Mouse (Mus musculus) duodenum, adult 2 months (tissue): ENCODE results near the gene Abcd1. TPM values are rescaled to one million over a fixed set of nuclear protein-coding genes. Genes with fewer than 3 reads are reported as not detected.

Experiments
- polyA plus RNA-seq: library from polyadenylated mRNA; depleted of rRNA; stranded (reverse); fragments of >200 nt; gene quantifications from 2 replicates; pipeline ENCODE4 v1.2.3, GENCODE M21; 2012; ENCODE audit warnings: low replicate concordance; rRNA removed

The Abcd1 gene
- polyA plus RNA-seq, result 59.1 and 133 TPM in 2 replicates

DNA sequence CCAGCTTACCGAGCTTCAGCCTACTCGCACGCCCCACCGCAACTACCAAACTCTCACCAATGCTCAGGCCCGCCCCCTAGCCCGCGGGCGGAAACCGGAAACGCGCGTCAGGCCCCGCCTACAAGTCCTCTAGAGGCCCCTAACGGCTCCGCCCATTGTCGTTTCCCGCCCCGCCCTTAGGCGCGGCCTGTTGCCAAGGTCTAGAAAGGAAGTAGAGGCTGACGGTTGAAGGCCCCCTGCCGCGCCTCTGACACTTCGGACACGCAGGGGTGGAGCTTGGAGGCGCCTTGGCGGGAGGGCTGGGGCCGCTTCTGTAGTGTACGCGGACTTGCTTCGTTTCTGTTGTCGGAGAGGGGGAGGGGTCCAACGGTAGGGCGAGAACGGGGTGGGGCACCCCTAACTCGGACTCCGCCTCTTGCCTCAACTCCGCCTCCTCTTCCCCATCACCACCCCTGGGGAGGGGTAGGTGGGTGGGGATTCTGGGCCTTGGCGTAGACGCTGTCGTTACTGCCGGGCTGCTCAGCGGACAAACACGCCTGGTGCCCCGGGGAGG lies at the start of gene Abcd1, which contains the start of gene Bcap31:
TSS of gene Abcd1 (plus strand) at position 489 of the 553 bp plus-strand sequence.
TSS of gene Bcap31 (minus strand) at position 67 of the 553 bp plus-strand sequence.

DNA sequence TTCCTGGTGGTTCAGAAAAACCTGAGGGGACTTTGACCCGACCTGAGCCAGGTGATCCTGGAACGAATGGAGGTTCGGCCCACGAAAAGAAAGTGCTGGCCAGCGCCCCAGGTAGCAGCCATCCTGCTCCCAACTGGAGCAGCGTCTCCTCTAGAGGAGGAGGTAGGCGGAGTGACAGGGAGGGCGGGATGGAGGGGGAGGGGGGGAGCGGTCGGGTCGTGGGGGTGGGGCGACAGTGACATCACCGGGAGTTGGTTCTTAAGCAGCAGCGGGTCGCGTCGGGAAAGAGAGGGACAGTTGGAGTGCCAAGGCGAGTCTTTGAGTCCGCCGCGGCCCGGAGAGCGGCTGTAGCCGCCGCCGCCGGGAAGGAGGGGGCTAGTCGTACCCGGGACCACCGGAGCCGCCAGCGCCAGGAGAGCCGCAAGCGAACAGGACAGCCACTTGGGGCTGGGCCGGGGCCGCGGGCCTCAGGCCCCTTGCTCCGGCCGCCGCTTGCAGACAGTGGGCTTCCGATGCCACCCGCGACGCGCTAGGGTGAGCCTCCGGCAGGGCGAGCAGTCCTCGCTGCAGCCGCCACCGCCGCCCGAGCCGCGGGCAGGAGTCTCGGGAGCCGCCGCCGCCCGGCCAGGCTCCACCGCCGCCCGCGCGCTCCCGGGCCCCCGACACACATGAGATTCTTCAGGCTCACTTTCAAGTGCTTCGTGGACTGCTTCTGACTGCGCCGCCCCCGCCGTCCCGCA lies 43.3 kb upstream of the Abcd1 start, which contains the start of gene Slc6a8:
TSS of gene Slc6a8 (plus strand) at position 272 of the 740 bp plus-strand sequence.

DNA sequence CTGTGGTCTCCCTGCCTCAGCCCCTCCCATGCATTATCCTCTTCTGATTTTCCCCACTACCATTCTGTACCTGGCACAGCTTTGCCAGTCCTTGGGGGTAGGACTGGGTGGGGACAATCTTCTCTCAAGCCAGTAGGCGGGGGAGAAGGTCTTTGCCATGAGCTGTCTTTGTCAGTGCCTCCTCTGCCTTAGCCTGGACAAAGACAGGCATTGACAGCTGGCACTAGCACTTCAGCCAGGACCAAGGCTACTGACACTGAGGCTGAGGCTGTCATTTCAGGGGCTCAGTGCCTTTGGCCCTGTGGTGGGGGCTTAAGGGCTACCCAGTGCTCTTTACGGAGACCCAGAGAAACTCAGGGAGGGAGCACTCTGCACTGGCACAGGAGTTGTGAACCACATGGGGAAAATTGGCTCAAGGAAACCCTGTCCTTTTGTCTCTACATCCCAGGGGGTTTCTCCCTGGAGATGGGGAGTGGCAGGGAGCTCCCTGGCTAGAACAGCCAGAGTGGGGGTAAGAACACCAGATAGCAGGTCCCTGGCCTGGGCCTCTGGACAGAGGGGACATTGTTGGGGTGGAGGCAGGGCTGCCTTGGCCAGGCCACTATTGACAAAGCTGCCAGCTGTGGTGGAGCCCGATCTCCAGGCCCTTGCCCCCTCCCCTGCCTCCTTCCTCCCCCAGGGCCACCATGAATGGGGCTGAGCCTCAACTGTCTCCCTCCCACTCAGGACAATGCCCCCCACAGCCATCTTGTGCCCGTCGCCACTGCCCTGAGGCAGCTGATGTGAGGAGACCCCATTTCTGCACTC lies 40.1 kb downstream of the Abcd1 start, which contains the start of gene Plxnb3:
TSS of gene Plxnb3 (plus strand) at position 757 of the 807 bp plus-strand sequence.

DNA sequence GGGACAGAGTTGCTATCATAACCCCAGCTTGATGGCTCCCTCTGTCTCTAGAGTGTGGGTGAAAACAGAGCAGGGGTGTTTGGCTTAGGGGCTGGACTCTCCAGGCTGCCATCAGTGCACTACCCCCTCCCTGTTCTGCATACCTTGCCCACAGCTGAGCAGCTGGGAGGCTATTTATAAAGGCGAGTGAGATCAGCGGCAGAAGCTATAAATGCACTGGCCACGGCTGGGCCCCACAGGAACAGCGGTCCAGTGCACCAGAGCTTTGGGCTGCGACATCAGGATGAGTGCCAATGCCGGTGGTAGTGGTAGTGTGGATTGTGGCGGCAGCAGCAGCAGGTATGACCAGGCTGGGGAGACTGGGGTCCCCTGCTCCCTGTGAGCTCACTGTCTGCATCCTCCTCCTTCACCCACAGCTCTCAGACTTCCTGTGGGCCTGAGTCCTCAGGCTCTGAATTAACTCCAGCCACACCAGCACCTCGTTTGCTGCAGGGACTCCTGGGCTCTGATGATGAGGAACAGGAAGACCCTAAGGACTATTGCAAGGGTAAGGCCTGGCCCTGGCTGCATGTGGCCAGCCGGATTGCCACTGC lies 57.9 kb downstream of the Abcd1 start, which contains the start of gene Srpk3:
TSS of gene Srpk3 (plus strand) at position 238 of the 593 bp plus-strand sequence.

DNA sequence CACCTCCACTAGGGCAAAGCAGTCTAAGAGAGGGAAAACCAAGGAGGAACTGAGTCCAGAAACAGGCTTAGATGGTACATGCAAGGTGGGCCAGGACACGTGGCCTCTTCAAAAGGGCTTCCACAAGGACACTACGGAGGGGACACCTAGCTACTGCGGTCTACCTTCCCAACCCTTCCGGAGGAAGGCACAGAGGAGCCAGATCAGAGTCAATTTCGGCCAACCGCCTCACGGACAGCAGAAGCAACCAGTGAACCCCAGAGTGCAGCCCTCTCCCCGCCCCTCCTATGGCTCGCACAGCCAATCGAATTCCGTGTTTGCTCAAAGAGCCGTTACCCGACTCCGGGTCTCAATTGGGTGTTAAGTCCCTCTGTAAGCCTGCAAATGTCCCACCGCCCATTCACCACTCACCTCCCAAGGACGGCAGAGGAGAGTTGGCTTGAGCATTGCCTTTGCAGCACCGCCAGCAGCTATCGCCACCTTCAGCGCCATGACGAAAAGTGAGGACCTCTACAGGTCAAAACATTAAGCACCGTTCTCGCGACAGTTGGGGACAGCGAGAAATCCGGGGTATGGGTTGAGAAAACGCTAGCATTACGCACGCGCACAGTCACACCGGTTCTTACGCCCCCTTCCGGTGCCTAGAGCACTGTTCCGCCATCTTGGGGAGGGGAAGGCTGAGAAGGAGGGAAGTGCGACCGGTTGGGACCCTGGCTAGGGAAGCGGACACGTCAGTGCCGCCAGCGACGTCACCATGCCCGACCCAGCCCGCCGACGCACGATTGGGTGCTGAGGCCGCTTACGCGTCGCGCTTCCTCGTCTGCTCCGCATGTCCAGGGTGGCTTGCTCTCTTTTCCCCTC lies 70.2 kb downstream of the Abcd1 start, which contains the start of the genes Idh3g and Ssr4:
TSS of gene Idh3g (minus strand) at position 534 of the 861 bp plus-strand sequence.
TSS of gene Ssr4 (plus strand) at position 665 of the 861 bp plus-strand sequence.

Other genes with a start within 250 kb of the Abcd1 start
- gene Bgn, start 233.0 kb upstream of the Abcd1 start, polyA plus RNA-seq, result 80.9 and 92.9 TPM in 2 replicates
- gene Atp2b3, start 213.5 kb upstream of the Abcd1 start, polyA plus RNA-seq, result 0.09 and 0.11 TPM in 2 replicates
- gene Dusp9, start 77.2 kb upstream of the Abcd1 start, polyA plus RNA-seq, result 0.19 and 1.2 TPM in 2 replicates
- gene Pnck, start 56.5 kb upstream of the Abcd1 start, polyA plus RNA-seq, result 5.9 and 6.7 TPM in 2 replicates
- gene Slc6a8, start 43.4 kb upstream of the Abcd1 start, polyA plus RNA-seq, result 267 and 893 TPM in 2 replicates
- 20.5 and 29.9 TPM in 2 replicates for gene Bcap31, start 422 bp upstream of the Abcd1 start, polyA plus RNA-seq
- 0.17 and 0.67 TPM in 2 replicates for gene Plxnb3, start 40.5 kb downstream of the Abcd1 start, polyA plus RNA-seq
- gene Srpk3, start 57.8 kb downstream of the Abcd1 start, polyA plus RNA-seq, result 3.5 and 6.0 TPM in 2 replicates
- gene Idh3g, start 70.3 kb downstream of the Abcd1 start, polyA plus RNA-seq, result 111 and 121 TPM in 2 replicates
- gene Ssr4, start 70.4 kb downstream of the Abcd1 start, polyA plus RNA-seq, result 251 and 470 TPM in 2 replicates
- 0.61 and 0.63 TPM in 2 replicates for gene Pdzd4, start 108.4 kb downstream of the Abcd1 start, polyA plus RNA-seq
- gene Avpr2, start 175.5 kb downstream of the Abcd1 start, polyA plus RNA-seq, result 0.12 TPM in 1 of 2 replicates, not detected in the other
- gene L1cam, start 179.5 kb downstream of the Abcd1 start, polyA plus RNA-seq, result 8.4 and 14.6 TPM in 2 replicates
- 13.0 and 26.2 TPM in 2 replicates for gene Arhgap4, start 205.3 kb downstream of the Abcd1 start, polyA plus RNA-seq
- gene Naa10, start 205.3 kb downstream of the Abcd1 start, polyA plus RNA-seq, result 45.3 and 49.0 TPM in 2 replicates
- gene Renbp, start 214.3 kb downstream of the Abcd1 start, polyA plus RNA-seq, result 1.5 and 1.6 TPM in 2 replicates
- 32.2 and 81.2 TPM in 2 replicates for gene Hcfc1, start 249.8 kb downstream of the Abcd1 start, polyA plus RNA-seq